Mouse (Mus musculus) limb, embryonic 13.5 days (tissue): ENCODE measurements at regions not wholly inside any gene's neighbourhood (a gene's known extent, or its start where the extent isn't known, plus 50 kb on each side); places are given as distances from the start of the nearest gene placed in this dataset.

Source experiments
- ATAC-seq: fragments of 200-750 bp; cut with Nextera tagmentation; 2 replicates; pipeline ENCODE4 v1.8.0; 2017; ENCODE audit warnings: low read depth, moderate number of reproducible peaks, moderate TSS enrichment; ENCODE audit not compliant: low FRiP score
- H3K27ac ChIP-seq: fragments of 300-500 bp; sonication (generic); 2 replicates; pipeline ENCODE4 v1.5.1; 2015; ENCODE audit warnings: inconsistent platforms, mild to moderate bottlenecking, moderate library complexity
- H3K27me3 ChIP-seq: fragments of 300-500 bp; sonication (generic); 2 replicates; pipeline ENCODE4 v1.6.1; 2015; ENCODE audit warnings: mild to moderate bottlenecking, inconsistent platforms
- H3K36me3 ChIP-seq: fragments of 300-500 bp; sonication (generic); 2 replicates; pipeline ENCODE4 v1.6.1; 2015; ENCODE audit warnings: inconsistent platforms, mild to moderate bottlenecking, moderate library complexity
- H3K4me1 ChIP-seq: fragments of 300-500 bp; sonication (generic); 2 replicates; pipeline ENCODE4 v1.6.1; 2015; ENCODE audit warnings: inconsistent platforms
- H3K4me2 ChIP-seq: fragments of 300-500 bp; sonication (generic); replicated peaks from 2 replicates; pipeline ENCODE4 v1.6.1; 2015; ENCODE audit warnings: inconsistent platforms, mild to moderate bottlenecking, moderate library complexity
- H3K4me3 ChIP-seq: fragments of 300-500 bp; sonication (generic); 2 replicates; pipeline ENCODE4 v1.5.1; 2015; ENCODE audit warnings: moderate library complexity, mild to moderate bottlenecking, inconsistent platforms
- H3K9ac ChIP-seq: fragments of 300-500 bp; sonication (generic); 2 replicates; pipeline ENCODE4 v1.6.1; 2015; ENCODE audit warnings: mild to moderate bottlenecking, inconsistent platforms
- H3K9me3 ChIP-seq: fragments of 300-500 bp; sonication (generic); 2 replicates; pipeline ENCODE4 v1.6.1; 2016; ENCODE audit warnings: inconsistent platforms
- WGBS: fragments of 180-500 bp; shearing (Covaris S2); methylation state at CpG from one replicate; pipeline ENCODE4 v1.1.7; 2015; 5-methylcytosine and 5-hydroxymethylcytosine counted together

- Histone ChIP-seq H3K4me2 (no peak overlapping the region), H3K9me3 (no peaks in the 10 kb centered on the region), H3K36me3 (no peaks in the 10 kb centered on the region), H3K27ac (no peak overlapping the region), H3K4me1 (no peaks in the 10 kb centered on the region), H3K9ac (no peak overlapping the region), H3K27me3 (peaks cover 3% of the 10 kb centered on the region; the same call in 1 of the 2 replicates), H3K4me3 (no peak overlapping the region)
- no peak for ATAC-seq
- WGBS: 81% methylated on average over 4 of the region's 4 CpGs
Measured at GRCm38 (mm10) chr1:61050346-61050745, 72.6 kb downstream of the Icos start.

GRCm38 (mm10) chr1:61053676-61054075 lies 75.9 kb downstream of the Icos start:
- 21% methylated on average over 1 of the region's 1 CpGs for WGBS
- no peak overlapping the region for H3K4me3 ChIP-seq
- no peak overlapping the region for H3K9ac ChIP-seq
- no peak overlapping the region for H3K27ac ChIP-seq
- H3K36me3 ChIP-seq: no peaks in the 10 kb centered on the region
- H3K4me1 ChIP-seq: no peaks in the 10 kb centered on the region
- peaks cover 3% of the 10 kb centered on the region; the same call in 1 of the 2 replicates for H3K27me3 ChIP-seq
- no peak overlapping the region for H3K4me2 ChIP-seq
- peak; percentile 28; the same call in 1 of the 2 replicates for ATAC-seq
- H3K9me3 ChIP-seq: no peaks in the 10 kb centered on the region

- 82% methylated on average over 6 of the region's 6 CpGs for WGBS
- H3K27ac ChIP-seq: no peak overlapping the region
- H3K4me1 ChIP-seq: no peaks in the 10 kb centered on the region
- H3K9me3 ChIP-seq: no peaks in the 10 kb centered on the region
- no peak overlapping the region for H3K4me2 ChIP-seq
- peaks cover 3% of the 10 kb centered on the region; the same call in 1 of the 2 replicates for H3K27me3 ChIP-seq
- no peak overlapping the region for H3K4me3 ChIP-seq
- no peaks in the 10 kb centered on the region for H3K36me3 ChIP-seq
- no peak overlapping the region for H3K9ac ChIP-seq
- no peak for ATAC-seq
Measured at GRCm38 (mm10) chr1:61054391-61054790, 76.7 kb downstream of the Icos start.

GRCm38 (mm10) chr1:61055176-61055575 lies 77.4 kb downstream of the Icos start:
- Histone ChIP-seq H3K36me3 (no peaks in the 10 kb centered on the region), H3K27me3 (peaks cover 3% of the 10 kb centered on the region; the same call in 1 of the 2 replicates), H3K4me3 (no peak overlapping the region), H3K4me2 (peak overlapping the region; percentile 24), H3K4me1 (no peaks in the 10 kb centered on the region), H3K27ac (no peak overlapping the region), H3K9me3 (no peaks in the 10 kb centered on the region), H3K9ac (no peak overlapping the region)
- WGBS: 2% methylated on average over 8 of the region's 8 CpGs
- ATAC-seq: no peak

- H3K9ac ChIP-seq: no peak overlapping the region
- no peaks in the 10 kb centered on the region for H3K27me3 ChIP-seq
- no peaks in the 10 kb centered on the region for H3K9me3 ChIP-seq
- no peak overlapping the region for H3K4me2 ChIP-seq
- H3K4me1 ChIP-seq: peaks cover 9% of the 10 kb centered on the region; the same call in 1 of the 2 replicates
- H3K27ac ChIP-seq: no peak overlapping the region
- WGBS: 32% methylated on average over 11 of the region's 11 CpGs
- no peak overlapping the region for H3K4me3 ChIP-seq
- H3K36me3 ChIP-seq: no peaks in the 10 kb centered on the region
- ATAC-seq: no peak
Measured at GRCm38 (mm10) chr1:61059910-61060536, 82.3 kb downstream of the Icos start.

GRCm38 (mm10) chr1:61061892-61062460 lies 84.2 kb downstream of the Icos start:
- Histone ChIP-seq H3K36me3 (no peaks in the 10 kb centered on the region), H3K4me3 (no peak overlapping the region), H3K27me3 (no peaks in the 10 kb centered on the region), H3K4me1 (peaks cover 15% of the 10 kb centered on the region; the same call in 1 of the 2 replicates), H3K27ac (peak overlapping the region; percentile 6; the same call in 1 of the 2 replicates), H3K9ac (no peak overlapping the region), H3K4me2 (no peak overlapping the region), H3K9me3 (no peaks in the 10 kb centered on the region)
- ATAC-seq: peak; percentile 54; the same call in 1 of the 2 replicates
- 34% methylated on average over 3 of the region's 3 CpGs for WGBS

- no peak overlapping the region for H3K27ac ChIP-seq
- H3K9ac ChIP-seq: no peak overlapping the region
- H3K9me3 ChIP-seq: no peaks in the 10 kb centered on the region
- 72% methylated on average over 6 of the region's 6 CpGs for WGBS
- H3K27me3 ChIP-seq: no peaks in the 10 kb centered on the region
- ATAC-seq: no peak
- no peaks in the 10 kb centered on the region for H3K36me3 ChIP-seq
- 0 out of 2 replicates have a peak, but pooled peaks cover 8% of the 10 kb centered on the region for H3K4me1 ChIP-seq
- no peak overlapping the region for H3K4me3 ChIP-seq
- no peak overlapping the region for H3K4me2 ChIP-seq
Measured at GRCm38 (mm10) chr1:61068112-61068511, 90.4 kb downstream of the Icos start.

GRCm38 (mm10) chr1:61074127-61074526 lies 96.4 kb downstream of the Icos start:
- H3K36me3 ChIP-seq: no peaks in the 10 kb centered on the region
- H3K4me1 ChIP-seq: no peaks in the 10 kb centered on the region
- no peak for ATAC-seq
- WGBS: 62% methylated on average over 2 of the region's 2 CpGs
- no peak overlapping the region for H3K4me2 ChIP-seq
- H3K27ac ChIP-seq: no peak overlapping the region
- no peaks in the 10 kb centered on the region for H3K27me3 ChIP-seq
- no peak overlapping the region for H3K9ac ChIP-seq
- no peaks in the 10 kb centered on the region for H3K9me3 ChIP-seq
- no peak overlapping the region for H3K4me3 ChIP-seq

GRCm38 (mm10) chr1:61075335-61075734 lies 97.6 kb downstream of the Icos start:
- 79% methylated on average over 1 of the region's 1 CpGs for WGBS
- no peak overlapping the region for H3K9ac ChIP-seq
- no peak for ATAC-seq
- no peak overlapping the region for H3K4me2 ChIP-seq
- no peak overlapping the region for H3K4me3 ChIP-seq
- no peaks in the 10 kb centered on the region for H3K36me3 ChIP-seq
- no peak overlapping the region for H3K27ac ChIP-seq
- no peaks in the 10 kb centered on the region for H3K9me3 ChIP-seq
- H3K4me1 ChIP-seq: no peaks in the 10 kb centered on the region
- H3K27me3 ChIP-seq: no peaks in the 10 kb centered on the region

GRCm38 (mm10) chr1:61084732-61085131 lies 107.0 kb downstream of the Icos start:
- peaks cover 10% of the 10 kb centered on the region for H3K4me1 ChIP-seq
- no peak for ATAC-seq
- peaks cover 4% of the 10 kb centered on the region; the same call in 1 of the 2 replicates for H3K27me3 ChIP-seq
- no peak overlapping the region for H3K9ac ChIP-seq
- no peak overlapping the region for H3K4me2 ChIP-seq
- no peaks in the 10 kb centered on the region for H3K9me3 ChIP-seq
- no peak overlapping the region for H3K4me3 ChIP-seq
- no peaks in the 10 kb centered on the region for H3K36me3 ChIP-seq
- H3K27ac ChIP-seq: no peak overlapping the region

GRCm38 (mm10) chr1:61086811-61087210 lies 109.1 kb downstream of the Icos start:
- Histone ChIP-seq H3K27me3 (peaks cover 4% of the 10 kb centered on the region; the same call in 1 of the 2 replicates), H3K4me2 (no peak overlapping the region), H3K4me1 (peaks cover 3% of the 10 kb centered on the region; the same call in 1 of the 2 replicates), H3K27ac (no peak overlapping the region), H3K9me3 (no peaks in the 10 kb centered on the region), H3K4me3 (no peak overlapping the region), H3K36me3 (no peaks in the 10 kb centered on the region), H3K9ac (no peak overlapping the region)
- no peak for ATAC-seq
- WGBS: 63% methylated on average over 5 of the region's 5 CpGs

- peaks cover 4% of the 10 kb centered on the region; the same call in 1 of the 2 replicates for H3K27me3 ChIP-seq
- WGBS: 63% methylated on average over 1 of the region's 1 CpGs
- ATAC-seq: no peak
- no peaks in the 10 kb centered on the region for H3K9me3 ChIP-seq
- H3K4me1 ChIP-seq: peaks cover 5% of the 10 kb centered on the region; the same call in 1 of the 2 replicates
- H3K4me2 ChIP-seq: no peak overlapping the region
- no peaks in the 10 kb centered on the region for H3K36me3 ChIP-seq
- H3K4me3 ChIP-seq: no peak overlapping the region
- no peak overlapping the region for H3K27ac ChIP-seq
- H3K9ac ChIP-seq: no peak overlapping the region
Measured at GRCm38 (mm10) chr1:61090801-61091200, 113.1 kb downstream of the Icos start.
